Mouse (Mus musculus) heart, adult 2 months (tissue): Measurements from ENCODE around the gene Dchs1. TPM values are rescaled to one million over a fixed set of nuclear protein-coding genes. Genes with fewer than 3 reads are reported as not detected.
"Not testable (repeated sequence)": the region's sequence is repeated elsewhere in the genome, so short reads cannot be mapped to it uniquely, and the experiment has no call there.

Source experiments
- DNase-seq, 2 experiments: peaks; one replicate each; pipeline ENCODE4 v3.0.0; 2021
- H3K27ac ChIP-seq: fragments of 200-600 bp; 2 replicates; pipeline ENCODE4 v1.8.1; 2022
- H3K27me3 ChIP-seq: fragments of 200-500 bp; 2 replicates; pipeline ENCODE4 v1.6.1; 2012; ENCODE audit warnings: mild to moderate bottlenecking, low read length, inconsistent platforms, mixed read lengths; ENCODE audit not compliant: control insufficient read depth, insufficient read depth
- H3K36me3 ChIP-seq: fragments of 200-500 bp; 2 replicates; pipeline ENCODE4 v1.6.1; 2012; ENCODE audit warnings: low read length, inconsistent platforms; ENCODE audit not compliant: control insufficient read depth, insufficient read depth
- H3K4me1 ChIP-seq: fragments of 200-500 bp; 2 replicates; pipeline ENCODE4 v1.6.1; 2011; ENCODE audit warnings: low read length; ENCODE audit not compliant: control insufficient read depth, insufficient read depth
- H3K4me3 ChIP-seq: fragments of 200-600 bp; 2 replicates; pipeline ENCODE4 v1.8.1; 2022
- H3K79me2 ChIP-seq: fragments of 200-500 bp; replicated peaks from 2 replicates; pipeline ENCODE4 v1.6.1; 2012; ENCODE audit warnings: mild to moderate bottlenecking, inconsistent platforms, low read length, moderate library complexity, mixed read lengths; ENCODE audit not compliant: control insufficient read depth, insufficient read depth
- H3K9ac ChIP-seq: fragments of 200-500 bp; 2 replicates; pipeline ENCODE4 v1.6.1; 2012; ENCODE audit warnings: low read depth, mild to moderate bottlenecking, control low read depth, inconsistent platforms, low read length, mixed read lengths
- CTCF ChIP-seq: fragments of 200-600 bp; IDR thresholded peaks from 2 replicates; pipeline ENCODE4 v1.8.1; 2022; ENCODE audit warnings: antibody characterized with exemption, mild to moderate bottlenecking, moderate library complexity
- EP300 ChIP-seq: fragments of 200-500 bp; IDR thresholded peaks from 2 replicates; pipeline ENCODE4 v1.6.1; 2011; ENCODE audit warnings: low read depth, low read length, control low read depth; ENCODE audit not compliant: insufficient read depth
- POLR2A ChIP-seq: fragments of 200-500 bp; IDR thresholded peaks from 2 replicates; pipeline ENCODE4 v1.6.1; 2011; ENCODE audit warnings: mild to moderate bottlenecking, low read depth, low read length, control low read depth; ENCODE audit not compliant: insufficient read depth
- WGBS: fragments of 180-500 bp; shearing (Covaris S2); methylation state at CpG from one replicate; pipeline ENCODE4 v1.1.7; 2018; 5-methylcytosine and 5-hydroxymethylcytosine counted together
- intact Hi-C: fragments of 180-260 bp; cut with DNase I; formaldehyde crosslinking; loops from one replicate; pipeline ENCODE4 v1.15.1; 2025
- polyA plus RNA-seq: library from polyadenylated mRNA; depleted of rRNA; stranded (reverse); fragments of >200 nt; gene quantifications from 2 replicates; pipeline ENCODE4 v1.2.3, GENCODE M21; 2012
- total RNA-seq, 2 experiments: library from RNA; stranded (reverse); gene quantifications; 2 replicates each; pipeline ENCODE4 v1.2.3; 2021

Gene Dchs1
- total and polyA plus RNA-seq, 3 experiments: 7.2 to 8.5 (median 8.0) TPM

DNA sequence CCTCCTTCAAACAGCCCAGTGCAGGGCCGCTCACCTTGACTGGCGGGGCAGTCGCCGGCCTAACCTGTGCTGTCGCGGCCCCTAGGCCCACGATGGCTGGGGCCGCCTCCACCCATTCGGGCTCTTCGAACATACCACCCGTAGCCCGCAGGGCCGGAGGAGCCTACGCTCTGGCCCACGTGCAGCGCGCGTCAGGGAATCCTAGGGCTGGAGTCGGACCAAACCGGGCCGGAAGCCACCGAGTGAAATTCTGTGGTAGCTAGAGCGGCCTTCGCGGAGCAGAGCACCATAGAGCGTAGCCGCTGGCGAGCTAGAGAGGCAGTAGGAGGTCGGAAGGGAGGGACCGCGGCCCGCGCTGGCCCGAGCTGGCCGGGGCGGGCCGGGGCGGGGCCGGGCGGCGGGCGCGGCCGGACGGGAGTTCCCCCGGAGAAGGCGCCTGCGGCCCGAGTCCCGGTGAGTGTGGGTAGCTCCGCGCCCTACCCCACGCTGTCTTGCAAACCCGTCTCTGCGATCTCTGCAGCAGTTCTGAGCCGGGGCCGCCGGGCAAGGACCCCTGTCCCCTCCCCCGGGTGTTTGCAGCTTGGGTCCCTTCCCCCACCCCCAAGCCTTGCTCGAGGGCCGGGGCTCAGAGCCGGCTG, 51.1 kb downstream of the Dchs1 start, which contains the start of gene Ilk:
Gene Ilk, plus strand, starts transcription at position 329 of the 638 bp plus-strand sequence.
- Histone ChIP-seq H3K36me3 (peaks cover 6% of the 10 kb centered on the region), H3K27me3 (no peaks in the 10 kb centered on the region), H3K79me2 (no peaks in the 10 kb centered on the region; the same call in 1 of the 2 replicates), H3K9ac (peak within 1 kb of the TSS; percentile 88), H3K4me1 (peaks cover 6% of the 10 kb centered on the region), H3K4me3 (peak within 1 kb of the TSS; percentile 83), H3K27ac (peak within 1 kb of the TSS; percentile 99)
- DNase-seq: peak; percentile 94 to 96
- intact Hi-C loops: loop anchor here (2.0 to 10.0 kb wide), 3 partner anchors 74 to 182 kb away; partner anchors contain the start of genes Mrpl17, Smpd1 and Trim3
- WGBS: under 1% methylated on average over 58 of the region's 62 CpGs
- TF ChIP-seq CTCF: no peak
- no peak for TF ChIP-seq EP300
- TF ChIP-seq POLR2A: peak; percentile 78

DNA sequence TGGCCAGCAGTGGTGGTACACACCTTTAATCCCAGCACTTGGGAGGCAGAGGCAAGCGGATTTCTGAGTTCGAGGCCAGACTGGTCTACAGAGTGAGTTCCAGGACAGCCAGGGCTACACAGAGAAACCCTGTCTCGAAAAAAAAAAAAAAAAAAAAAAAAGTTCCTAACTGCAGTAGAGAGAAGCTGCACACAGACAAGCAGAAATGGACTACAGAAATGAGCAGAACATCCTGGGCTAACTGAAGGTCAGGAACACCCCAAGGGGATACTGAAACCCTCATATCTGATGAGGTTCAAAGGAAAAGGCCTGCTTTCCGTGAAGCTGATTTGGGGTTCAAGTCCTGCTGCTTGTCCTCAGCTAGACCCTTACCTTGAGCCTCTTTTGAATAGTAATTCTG, 52.0 kb downstream of the Dchs1 start:
- not testable (repeated sequence) for H3K79me2 ChIP-seq, H3K36me3 ChIP-seq, H3K27me3 ChIP-seq, H3K4me1 ChIP-seq
- DNase-seq: peak in 1 of 2 experiments; percentile 15
- WGBS: 49% methylated on average over 4 of the region's 4 CpGs
- intact Hi-C loops: loop anchor here (10.0 kb wide), 1 partner anchor 181 kb away; the partner anchor contains the start of gene Smpd1
- Histone ChIP-seq H3K27ac (peak overlapping the region; percentile 99), H3K4me3 (peak overlapping the region; percentile 83; the same call in 1 of the 2 replicates), H3K9ac (peak overlapping the region; percentile 86; the same call in 1 of the 2 replicates)

DNA sequence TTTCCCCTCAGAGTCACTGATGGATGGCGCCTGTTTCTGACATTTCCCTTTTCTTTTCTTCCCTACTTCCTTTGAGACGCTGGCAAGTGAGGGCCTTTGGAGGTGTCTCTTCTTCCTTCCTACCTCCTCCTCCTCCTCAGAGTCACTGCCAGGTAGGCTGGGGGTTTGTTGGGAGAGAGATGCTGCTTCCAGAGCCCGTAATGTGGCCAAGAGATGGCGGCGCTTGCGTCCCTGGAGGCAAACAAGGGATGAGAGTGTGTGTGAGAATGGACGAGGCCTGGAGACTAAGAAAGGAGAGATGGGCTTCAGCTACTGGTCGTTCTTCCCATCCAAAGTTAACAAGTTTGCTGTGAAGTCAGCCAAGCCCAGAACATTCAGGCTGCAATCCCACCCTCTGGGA, 52.6 kb downstream of the Dchs1 start:
- TF ChIP-seq CTCF (no peak), EP300 (no peak), POLR2A (no peak)
- intact Hi-C loops: loop anchor here (10.0 kb wide), 1 partner anchor 180 kb away; the partner anchor contains the start of gene Smpd1
- no peak overlapping the region for H3K4me3 ChIP-seq
- H3K27ac ChIP-seq: no peak overlapping the region
- H3K27me3 ChIP-seq: no peaks in the 10 kb centered on the region
- no peak overlapping the region for H3K9ac ChIP-seq
- 81% methylated on average over 8 of the region's 8 CpGs for WGBS
- no peaks in the 10 kb centered on the region; the same call in 1 of the 2 replicates for H3K79me2 ChIP-seq
- DNase-seq: no peak
- H3K4me1 ChIP-seq: peaks cover 6% of the 10 kb centered on the region
- peaks cover 6% of the 10 kb centered on the region for H3K36me3 ChIP-seq

DNA sequence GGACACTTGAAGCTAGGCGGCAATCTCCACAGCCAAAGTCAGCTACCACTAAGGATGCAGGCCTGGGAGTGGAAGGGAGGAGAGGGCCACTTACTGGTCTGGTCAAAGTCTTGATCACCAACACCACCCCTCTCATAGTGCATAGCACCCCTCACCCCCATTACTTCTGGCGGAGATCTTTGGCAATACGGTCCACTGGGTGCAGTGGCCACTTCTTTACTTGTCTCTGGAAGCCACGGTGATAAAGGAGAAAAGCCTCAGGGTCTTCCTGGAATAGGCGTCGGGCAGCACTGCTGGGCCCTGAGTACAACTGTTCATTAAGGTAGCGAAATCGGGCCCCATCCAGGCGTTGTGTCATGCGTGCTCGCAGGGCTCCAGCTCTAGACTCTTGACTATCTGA, 53.6 kb downstream of the Dchs1 start:
- Histone ChIP-seq H3K4me3 (no peak overlapping the region), H3K4me1 (peaks cover 6% of the 10 kb centered on the region), H3K36me3 (peaks cover 1% of the 10 kb centered on the region), H3K27me3 (no peaks in the 10 kb centered on the region), H3K79me2 (no peaks in the 10 kb centered on the region; the same call in 1 of the 2 replicates), H3K9ac (no peak overlapping the region), H3K27ac (no peak overlapping the region)
- TF ChIP-seq POLR2A: no peak
- no peak for TF ChIP-seq EP300
- no peak for TF ChIP-seq CTCF
- peak in 1 of 2 experiments; percentile 14 for DNase-seq
- intact Hi-C loops: loop anchor here (10.0 kb wide), 1 partner anchor 179 kb away; the partner anchor contains the start of gene Smpd1
- 94% methylated on average over 11 of the region's 11 CpGs for WGBS

DNA sequence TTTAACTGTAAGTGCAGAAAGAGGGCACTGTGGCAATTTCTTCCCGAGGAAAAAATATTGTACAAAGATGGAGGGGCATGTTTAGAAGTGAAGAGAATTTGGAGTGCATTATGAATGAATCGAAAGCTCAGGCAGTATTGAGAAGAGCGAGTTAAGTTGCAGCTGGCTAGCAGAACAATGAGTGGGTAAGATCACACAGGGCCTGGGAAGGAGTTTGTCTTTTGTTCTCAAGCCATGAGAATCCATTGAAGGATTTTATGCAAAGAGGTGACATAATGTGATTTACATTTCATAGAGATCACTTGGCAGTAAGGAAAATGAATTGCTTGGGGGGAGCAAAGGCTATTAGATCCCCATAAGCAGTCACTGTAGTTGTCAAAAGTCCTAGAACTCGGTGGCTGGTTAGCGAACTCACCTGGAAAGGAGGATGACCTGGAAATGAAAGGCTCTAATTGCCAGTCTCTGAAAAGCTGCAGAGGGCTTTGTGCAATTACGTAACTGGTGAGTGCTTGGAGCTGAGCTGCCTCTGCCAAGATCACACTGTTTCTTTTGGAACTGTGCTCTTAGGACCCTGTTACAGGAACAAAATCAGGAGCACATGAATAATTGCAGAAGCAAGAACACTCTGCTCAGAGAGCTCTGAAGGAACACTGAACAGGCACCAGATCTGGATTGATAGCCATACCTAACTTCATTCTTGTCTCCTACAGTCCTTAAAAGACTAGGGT, 58.6 kb downstream of the Dchs1 start:
- H3K36me3 ChIP-seq: peaks cover 5% of the 10 kb centered on the region; the same call in 1 of the 2 replicates
- no peak for DNase-seq
- H3K4me3 ChIP-seq: no peak overlapping the region
- H3K9ac ChIP-seq: no peak overlapping the region
- no peak for TF ChIP-seq CTCF
- TF ChIP-seq EP300: no peak
- no peak for TF ChIP-seq POLR2A
- H3K4me1 ChIP-seq: peaks cover 1% of the 10 kb centered on the region
- WGBS: 58% methylated on average over 6 of the region's 6 CpGs
- H3K79me2 ChIP-seq: no peaks in the 10 kb centered on the region; the same call in 1 of the 2 replicates
- no peaks in the 10 kb centered on the region for H3K27me3 ChIP-seq
- peak overlapping the region; percentile 45 for H3K27ac ChIP-seq
- intact Hi-C loops: no loop called here

DNA sequence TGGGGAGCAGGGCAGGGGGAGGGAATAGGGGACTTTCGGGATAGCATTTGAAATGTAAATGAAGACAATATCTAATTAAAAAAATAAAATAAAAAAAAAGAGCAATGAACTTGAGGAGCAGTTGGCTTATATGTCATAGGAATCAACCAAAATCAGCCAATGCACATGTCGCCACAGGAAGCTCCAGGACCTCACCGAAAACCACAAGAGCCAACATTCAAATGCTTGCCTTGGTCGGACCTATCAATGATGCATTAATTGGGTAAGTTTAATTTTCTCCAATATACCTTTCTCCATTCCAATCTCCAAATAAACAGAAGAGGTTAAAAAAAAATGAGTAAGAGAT, 60.5 kb downstream of the Dchs1 start:
- TF ChIP-seq EP300: no peak
- TF ChIP-seq CTCF: no peak
- TF ChIP-seq POLR2A: no peak
- Histone ChIP-seq H3K4me1 (peaks cover 1% of the 10 kb centered on the region), H3K79me2 (no peaks in the 10 kb centered on the region), H3K4me3 (no peak overlapping the region), H3K9ac (no peak overlapping the region), H3K36me3 (peaks cover 5% of the 10 kb centered on the region; the same call in 1 of the 2 replicates), H3K27ac (no peak overlapping the region), H3K27me3 (no peaks in the 10 kb centered on the region)
- DNase-seq: no peak
- intact Hi-C loops: loop anchor here (1.0 kb wide), 2 partner anchors 84 to 91 kb away; partner anchors contain the start of gene Mrpl17
- 91% methylated on average over 4 of the region's 4 CpGs for WGBS
